Mouse (Mus musculus) spleen, adult 12 weeks (tissue): ENCODE measurements around the gene Camk1.
A peak's percentile ranks its signal among the peaks of the same experiment; 100 is the strongest.

ENCODE experiments used
- DNase-seq: peaks from one replicate; pipeline ENCODE4 v3.0.0; 2022; ENCODE audit warnings: low spot score

The Camk1 gene

DNA sequence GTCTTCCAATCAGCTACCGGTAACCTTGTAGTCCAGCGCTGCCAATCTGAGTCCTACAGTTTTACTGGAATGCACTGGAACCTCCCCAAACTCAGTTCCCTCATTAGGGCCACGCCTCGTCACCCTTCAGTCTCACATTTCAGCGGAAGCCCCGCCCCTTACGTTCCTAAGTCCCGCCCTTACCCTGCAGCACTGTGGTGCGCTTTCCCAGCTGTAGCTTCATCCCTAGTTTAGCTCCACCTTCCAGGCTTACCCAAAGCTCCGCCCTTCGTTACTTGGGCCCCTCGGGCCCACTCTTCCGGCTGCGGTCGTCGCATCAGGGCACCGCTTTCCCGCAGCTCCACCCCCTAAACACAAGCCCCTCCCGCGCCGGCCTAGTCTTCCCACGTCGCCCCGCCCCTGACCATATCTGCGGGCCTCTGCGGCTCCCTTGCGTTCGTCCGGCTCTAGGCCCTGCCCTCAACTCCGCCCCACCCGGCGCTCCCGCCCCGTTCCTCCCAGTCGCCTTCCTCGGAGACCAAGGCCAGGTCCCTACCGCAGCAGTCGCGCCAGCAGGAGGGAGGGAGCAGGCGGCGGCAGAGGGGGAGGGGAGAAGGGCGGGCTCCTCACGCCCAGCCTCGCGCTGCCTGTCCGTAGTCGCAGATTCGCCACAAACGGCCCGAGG is 37.3 kb downstream of the Camk1 start:
- DNase-seq = peak; percentile 99

DNA sequence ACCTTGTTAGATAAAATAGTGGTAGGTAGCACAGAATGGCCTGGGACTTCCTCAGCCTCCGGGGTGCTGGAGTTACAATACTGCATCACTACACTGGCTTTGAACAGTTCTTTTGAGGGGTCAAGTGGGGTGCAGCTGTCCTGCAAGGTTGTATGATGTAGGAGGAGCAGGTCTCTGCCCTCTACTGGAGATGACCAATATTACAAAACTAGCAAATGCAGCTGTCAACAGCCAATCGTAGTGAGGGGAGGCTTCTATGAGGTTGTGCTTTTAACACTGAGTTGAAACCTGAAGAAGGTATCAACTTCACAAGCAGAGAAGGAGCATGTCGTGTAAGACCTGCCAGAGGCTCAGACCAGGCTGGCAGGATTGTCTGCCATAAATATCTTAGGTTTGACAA is 41.5 kb downstream of the Camk1 start:
- DNase-seq = no peak

DNA sequence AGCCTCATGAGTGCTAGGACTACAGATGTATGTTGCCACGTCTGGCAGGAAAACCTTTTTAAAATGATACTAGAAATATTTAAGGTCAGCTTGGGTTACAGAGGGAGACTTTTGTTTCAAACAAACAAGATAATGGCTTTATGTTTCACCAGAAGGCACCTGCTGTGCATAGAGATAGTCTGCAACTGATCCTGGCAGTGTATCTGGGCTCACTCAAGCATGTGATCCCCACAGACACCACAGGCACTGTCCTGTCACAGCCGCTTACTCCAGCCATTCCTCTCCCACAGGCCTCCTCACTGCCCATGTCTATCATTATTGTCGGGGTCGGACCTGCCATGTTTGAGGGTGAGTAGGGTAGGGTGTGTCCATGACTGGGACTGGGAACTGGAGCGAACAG is 42.4 kb downstream of the Camk1 start:
- DNase-seq = no peak

DNA sequence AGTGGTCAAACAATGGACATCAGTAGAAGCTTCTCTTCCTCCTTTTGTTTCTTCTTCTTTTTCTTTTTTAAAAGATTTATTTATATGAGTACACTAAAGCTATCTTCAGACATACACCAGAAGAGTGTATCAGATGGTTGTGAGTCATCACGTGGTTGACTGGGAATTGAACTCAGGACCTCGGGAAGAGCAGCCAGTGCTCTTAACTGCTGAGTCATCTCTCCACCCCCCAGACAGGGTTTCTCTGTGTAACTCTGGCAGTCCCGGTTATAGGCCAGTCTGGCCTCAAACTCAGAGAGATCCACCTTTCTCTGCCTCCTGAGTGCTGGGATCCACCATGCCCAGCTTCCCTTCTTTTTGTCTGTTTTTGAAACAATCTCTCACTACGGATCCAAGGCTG is 47.1 kb downstream of the Camk1 start:
- no peak for DNase-seq

DNA sequence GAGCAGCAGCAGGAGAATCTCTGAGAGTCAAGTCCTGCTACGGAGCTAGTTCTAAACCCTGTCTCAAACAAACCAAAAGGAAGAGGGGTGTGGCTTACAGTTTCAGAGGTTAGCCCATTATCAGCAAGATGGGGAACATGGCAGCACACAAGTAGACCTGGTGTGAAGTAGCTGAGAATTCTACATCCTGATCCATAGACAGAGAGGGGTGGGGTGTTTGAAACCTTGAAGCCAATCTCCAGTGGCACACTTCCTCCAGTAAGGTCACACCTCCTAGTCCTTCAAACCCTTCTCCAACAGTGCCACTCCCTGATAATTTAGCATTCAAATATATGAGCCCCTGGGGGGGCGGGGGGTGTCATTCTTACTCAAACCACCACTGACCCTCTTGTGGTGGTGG is 47.7 kb downstream of the Camk1 start:
- no peak for DNase-seq

DNA sequence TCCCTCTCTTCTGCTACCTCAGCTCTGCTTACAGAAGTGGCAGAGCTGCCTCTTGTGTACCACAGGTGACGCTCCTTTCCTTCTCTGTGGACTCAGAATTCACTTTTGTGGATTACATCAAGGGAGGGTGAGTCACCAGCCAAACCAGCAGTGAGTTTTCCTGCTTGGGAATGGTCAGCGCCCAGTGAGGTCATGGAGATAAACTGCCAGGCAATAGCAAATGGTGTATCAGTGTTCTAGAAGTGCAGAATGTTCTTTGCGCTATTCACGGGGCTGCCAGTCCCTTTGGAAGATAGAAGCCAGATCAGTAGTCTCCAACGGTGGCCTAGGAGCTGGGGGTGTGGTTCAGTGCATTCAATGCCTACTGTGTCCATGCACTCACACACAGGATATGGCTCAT is 50.8 kb downstream of the Camk1 start:
- DNase-seq = no peak

DNA sequence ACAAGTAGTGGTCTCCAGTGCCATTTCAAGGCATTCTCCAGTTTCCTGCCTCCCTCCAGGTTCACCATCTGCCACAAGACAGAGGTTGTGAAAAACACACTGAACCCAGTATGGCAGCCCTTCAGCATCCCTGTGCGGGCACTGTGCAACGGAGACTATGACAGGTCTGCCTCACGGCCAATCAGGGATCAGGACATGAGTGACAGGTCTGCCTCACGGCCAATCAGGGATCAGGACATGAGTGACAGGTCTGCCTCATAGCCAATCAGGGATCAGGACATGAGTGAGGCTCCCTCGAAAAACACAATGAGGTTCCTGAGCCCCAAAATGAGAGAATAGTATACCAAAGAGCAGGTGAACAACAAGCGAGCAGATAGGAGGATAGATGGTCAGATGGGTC is 53.4 kb downstream of the Camk1 start:
- DNase-seq = no peak

DNA sequence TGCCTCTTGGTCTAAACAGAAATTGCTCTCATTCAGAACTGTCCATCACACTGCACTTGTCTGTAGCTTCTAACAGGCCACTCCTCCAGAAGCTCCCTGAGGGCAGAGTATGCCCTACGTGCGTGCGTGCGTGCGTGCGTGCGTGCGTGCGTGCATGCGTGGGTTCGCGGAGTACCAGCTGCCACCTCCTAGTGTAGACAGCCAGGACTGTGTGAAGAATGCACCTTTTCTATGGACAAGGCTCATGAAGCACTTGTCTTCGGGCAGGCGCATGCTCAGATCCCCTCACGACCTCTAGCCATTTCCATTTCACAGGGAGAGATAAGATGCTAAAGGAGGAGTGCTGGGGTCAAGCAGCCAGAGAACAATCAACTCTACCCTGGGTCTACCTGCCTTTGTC is 54.4 kb downstream of the Camk1 start:
- no peak for DNase-seq

DNA sequence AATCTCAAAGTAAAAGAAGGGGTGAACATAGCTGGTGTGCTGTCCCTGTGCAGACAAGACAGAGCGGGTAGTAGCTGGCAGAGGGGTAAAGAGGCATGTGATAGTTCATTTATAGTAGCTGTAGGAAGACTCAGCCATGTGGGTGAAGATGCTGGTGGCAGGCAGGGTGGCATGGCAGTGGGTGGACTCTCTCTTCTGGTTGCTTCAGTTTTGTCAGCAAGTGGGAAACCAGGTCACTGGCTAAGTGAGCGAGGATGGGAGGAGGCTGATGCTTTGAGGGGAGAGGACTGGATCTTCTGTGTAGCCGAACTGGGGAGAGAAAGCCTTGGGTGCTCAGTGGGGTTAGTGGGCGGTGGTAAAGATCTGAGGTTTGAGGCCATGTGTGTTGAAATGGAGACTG is 56.5 kb downstream of the Camk1 start:
- no peak for DNase-seq

DNA sequence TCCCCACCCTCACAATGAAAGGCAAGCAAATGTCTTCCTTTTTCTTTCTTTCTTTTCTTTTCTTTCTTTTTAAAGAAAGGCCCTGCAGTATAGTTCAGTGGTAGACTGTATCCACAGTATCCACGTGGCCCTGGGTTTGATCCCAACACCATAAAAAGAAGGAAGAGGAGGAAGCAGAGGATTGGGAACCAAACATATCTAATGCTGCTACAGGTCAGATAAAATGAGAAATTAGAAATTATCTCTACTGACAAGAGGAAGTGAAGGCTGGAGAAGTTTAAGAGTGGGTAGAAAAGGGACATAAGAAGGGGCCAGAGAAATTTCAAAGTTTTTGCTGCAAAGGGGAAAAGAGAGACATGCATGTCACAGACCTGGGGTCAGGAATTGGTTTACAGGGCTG is 57.5 kb downstream of the Camk1 start:
- no peak for DNase-seq

DNA sequence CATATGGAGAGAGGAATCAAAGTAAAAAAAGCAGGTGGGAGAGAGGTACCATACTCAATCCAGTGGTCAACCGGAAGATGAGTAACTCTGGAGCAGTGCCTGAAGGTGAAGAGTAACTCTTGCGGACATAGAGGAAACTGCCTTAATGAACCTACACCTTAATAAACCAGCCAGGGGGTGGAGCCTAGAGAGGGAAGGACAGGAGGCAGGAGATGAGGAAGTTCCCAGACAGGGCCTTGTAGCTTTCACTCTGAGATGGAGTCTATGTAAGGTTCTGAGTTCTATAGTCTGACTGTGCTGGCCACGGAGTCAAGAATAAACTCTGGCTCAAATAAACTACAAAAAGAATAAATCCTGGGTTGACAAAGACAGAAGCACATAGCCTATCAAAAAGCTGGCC is 58.9 kb downstream of the Camk1 start:
- DNase-seq = no peak
